Mouse (Mus musculus): ENCODE data around the gene Nav1. TPM values are rescaled to one million over a fixed set of nuclear protein-coding genes. Genes with fewer than 3 reads are reported as not detected.

The Nav1 gene
- polyA plus RNA-seq, 1 experiment from 2014 or later = 18.0 TPM

DNA sequence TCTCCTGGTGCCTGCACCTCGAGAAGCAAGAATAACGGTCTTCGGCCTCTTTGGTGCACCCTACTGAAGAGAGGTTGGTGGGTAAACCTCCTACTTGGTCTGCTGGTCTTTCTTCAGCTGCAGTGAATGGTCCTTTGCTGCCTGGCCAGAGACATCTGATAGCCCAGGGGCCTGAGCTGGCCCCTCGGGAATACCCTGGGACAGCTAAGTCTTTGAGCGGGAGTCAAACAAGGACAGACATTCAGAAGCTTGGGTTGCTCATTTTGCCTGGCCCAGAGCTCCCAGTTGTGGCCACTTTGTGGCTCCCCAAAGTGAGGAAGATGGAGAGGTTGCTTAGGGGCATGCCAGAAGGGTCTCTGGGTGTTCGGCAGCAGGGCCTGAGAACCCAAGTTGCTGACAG is 89.6 kb downstream of the Nav1 start:
- 81% methylated on average over 6 of the region's 6 CpGs for WGBS
- no peak for DNase-seq (ENCODE audit: low spot score)
- peaks cover 28% of the 10 kb centered on the region for H3K4me1 ChIP-seq (ENCODE audit: control insufficient read depth, insufficient read depth, low read length)

DNA sequence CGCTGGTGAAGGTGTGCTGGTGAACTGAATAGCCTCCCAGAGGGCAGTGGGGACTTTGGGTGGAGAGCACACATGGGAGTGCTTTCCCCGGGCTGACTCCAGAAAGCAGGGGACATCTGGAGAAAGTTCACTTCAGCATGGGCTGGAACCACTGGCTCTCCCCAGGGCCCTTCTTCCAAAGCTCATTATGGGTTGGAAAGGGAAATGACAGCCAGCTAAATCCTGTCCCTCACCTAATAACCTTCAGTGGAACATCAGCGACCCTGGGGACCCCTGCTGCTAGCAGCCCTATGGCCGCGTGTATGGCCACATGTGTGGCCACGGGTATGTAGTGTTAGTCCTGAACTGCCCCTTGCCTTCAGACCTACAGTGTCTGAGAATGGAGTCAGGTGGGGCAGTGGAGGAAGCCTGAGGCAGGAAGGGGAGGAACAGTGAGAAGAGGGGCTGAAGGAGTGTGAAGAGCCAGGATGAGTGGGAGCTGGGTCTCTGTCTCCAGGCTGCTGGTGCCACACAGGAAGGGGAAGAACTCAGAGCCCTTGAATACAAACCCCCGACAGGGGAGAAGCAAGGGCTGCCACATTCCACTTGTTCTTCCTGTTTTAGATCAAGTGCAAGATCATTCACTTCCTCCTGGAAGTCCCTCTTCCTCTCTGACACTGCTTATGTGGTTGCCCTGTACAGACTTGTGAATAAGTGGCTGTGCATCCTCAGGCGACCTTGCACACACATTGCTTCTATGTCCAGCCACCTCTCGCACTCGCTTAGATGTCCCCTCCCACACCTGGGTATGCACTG is 90.4 kb downstream of the Nav1 start:
- Histone ChIP-seq H3K36me3 (ENCODE audit: control insufficient read depth, insufficient read depth, low read length) (no peaks in the 10 kb centered on the region), H3K27me3 (replicated peaks; ENCODE audit: control insufficient read depth, insufficient read depth, low read length) (no peaks in the 10 kb centered on the region), H3K27ac (replicated peaks; ENCODE audit: low read depth, low read length) (no peak overlapping the region), H3K4me2 (ENCODE audit: low read depth, low read length) (no peak overlapping the region), H3K9ac (ENCODE audit: low read depth, low read length) (no peak overlapping the region), H3K4me3 (ENCODE audit: low read depth, low read length) (no peak overlapping the region), H3K4me1 (ENCODE audit: control insufficient read depth, insufficient read depth, low read length) (peaks cover 28% of the 10 kb centered on the region), H3K9me3 (ENCODE audit: control insufficient read depth, low read length) (0 out of 2 replicates have a peak, but pooled peaks cover 2% of the 10 kb centered on the region)
- ATAC-seq (ENCODE audit: low read depth) (no peak), DNase-seq (ENCODE audit: low spot score) (no peak)
- WGBS = 58% methylated on average over 10 of the region's 10 CpGs

More for the DNA sequence above, 89.6 kb downstream of the Nav1 start:
- H3K9me3 ChIP-seq (ENCODE audit: control insufficient read depth, low read length) = 0 out of 2 replicates have a peak, but pooled peaks cover 4% of the 10 kb centered on the region
- H3K36me3 ChIP-seq (ENCODE audit: control insufficient read depth, insufficient read depth, low read length) = no peaks in the 10 kb centered on the region
- no peak overlapping the region for H3K4me3 ChIP-seq (ENCODE audit: low read depth, low read length)
- no peak overlapping the region for H3K9ac ChIP-seq (ENCODE audit: low read depth, low read length)
- no peaks in the 10 kb centered on the region for H3K27me3 ChIP-seq (replicated peaks; ENCODE audit: control insufficient read depth, insufficient read depth, low read length)
- H3K27ac ChIP-seq (replicated peaks; ENCODE audit: low read depth, low read length) = no peak overlapping the region
- no peak for ATAC-seq (ENCODE audit: low read depth)
- no peak overlapping the region for H3K4me2 ChIP-seq (ENCODE audit: low read depth, low read length)

DNA sequence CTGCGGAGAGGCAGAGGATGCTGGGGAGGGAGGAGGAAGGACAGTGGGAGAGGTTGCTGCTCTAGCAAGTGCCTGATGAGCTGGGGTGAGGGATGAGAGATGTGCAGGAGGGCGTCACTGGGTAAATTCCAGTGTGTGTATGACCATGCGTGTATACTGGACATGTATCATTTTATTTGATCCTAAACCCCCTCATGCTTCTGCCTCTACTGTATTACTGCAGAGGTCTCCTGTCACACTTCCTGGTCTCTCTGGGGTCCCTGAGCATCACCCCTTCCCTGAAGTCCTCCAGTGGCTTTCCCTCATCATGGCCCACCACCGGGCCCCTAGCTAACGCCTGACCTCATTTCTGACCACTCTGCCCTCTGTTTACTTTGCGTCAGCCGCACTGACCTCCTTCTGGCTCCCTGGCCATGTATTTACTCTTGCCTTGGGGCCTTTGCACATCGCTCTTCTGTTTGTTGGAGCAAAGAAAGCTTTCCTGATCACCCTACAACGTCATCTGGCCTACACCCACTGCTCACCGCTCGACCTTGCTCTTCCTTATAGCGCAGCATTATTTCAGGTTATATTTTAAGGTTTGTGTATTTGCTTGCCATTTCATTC is 91.4 kb downstream of the Nav1 start:
- ATAC-seq (ENCODE audit: low read depth) (no peak), DNase-seq (ENCODE audit: low spot score) (no peak)
- Histone ChIP-seq H3K4me2 (ENCODE audit: low read depth, low read length) (no peak overlapping the region), H3K4me1 (ENCODE audit: control insufficient read depth, insufficient read depth, low read length) (peaks cover 34% of the 10 kb centered on the region), H3K36me3 (ENCODE audit: control insufficient read depth, insufficient read depth, low read length) (no peaks in the 10 kb centered on the region), H3K27ac (replicated peaks; ENCODE audit: low read depth, low read length) (no peak overlapping the region), H3K27me3 (replicated peaks; ENCODE audit: control insufficient read depth, insufficient read depth, low read length) (0 out of 2 replicates have a peak, but pooled peaks cover 4% of the 10 kb centered on the region), H3K9me3 (ENCODE audit: control insufficient read depth, low read length) (no peaks in the 10 kb centered on the region), H3K4me3 (ENCODE audit: low read depth, low read length) (no peak overlapping the region), H3K9ac (ENCODE audit: low read depth, low read length) (no peak overlapping the region)
- 67% methylated on average over 12 of the region's 12 CpGs for WGBS

DNA sequence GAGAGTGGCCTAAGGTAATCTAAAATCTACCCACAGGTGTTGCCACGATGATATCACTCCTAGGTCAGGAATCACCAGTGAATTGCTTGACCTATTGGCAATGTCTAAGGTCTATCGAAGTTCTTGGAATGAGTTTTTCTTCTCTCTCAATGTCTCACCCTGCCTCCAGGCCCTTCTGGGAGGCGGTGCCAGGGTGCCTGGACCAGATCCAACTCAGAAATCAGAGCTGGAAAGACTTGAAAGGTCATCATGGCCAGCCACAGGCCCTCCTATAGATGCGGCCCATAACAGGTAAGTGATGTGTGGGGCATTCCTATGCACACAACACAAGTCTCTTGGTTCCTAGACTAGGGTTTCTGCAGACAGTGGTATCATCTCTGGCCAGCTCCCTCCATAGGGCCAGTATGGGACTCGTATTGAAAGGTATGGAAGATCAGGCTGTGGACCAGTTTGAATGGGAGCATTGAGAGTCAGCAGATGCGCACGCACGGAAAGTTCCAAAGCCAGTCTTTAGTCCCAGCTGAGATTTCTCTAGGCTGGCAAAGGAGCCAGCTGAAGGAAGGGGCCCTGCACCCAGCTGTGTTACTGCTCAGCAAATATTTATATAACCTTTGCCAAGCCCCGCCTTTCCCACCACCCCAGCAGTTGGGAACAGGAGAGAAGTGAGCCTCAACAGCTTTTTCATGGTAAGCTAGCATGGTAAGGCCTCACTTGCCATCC is 92.0 kb downstream of the Nav1 start:
- no peak overlapping the region for H3K4me2 ChIP-seq (ENCODE audit: low read depth, low read length)
- WGBS = 59% methylated on average over 9 of the region's 9 CpGs
- no peak overlapping the region for H3K27ac ChIP-seq (replicated peaks; ENCODE audit: low read depth, low read length)

DNA sequence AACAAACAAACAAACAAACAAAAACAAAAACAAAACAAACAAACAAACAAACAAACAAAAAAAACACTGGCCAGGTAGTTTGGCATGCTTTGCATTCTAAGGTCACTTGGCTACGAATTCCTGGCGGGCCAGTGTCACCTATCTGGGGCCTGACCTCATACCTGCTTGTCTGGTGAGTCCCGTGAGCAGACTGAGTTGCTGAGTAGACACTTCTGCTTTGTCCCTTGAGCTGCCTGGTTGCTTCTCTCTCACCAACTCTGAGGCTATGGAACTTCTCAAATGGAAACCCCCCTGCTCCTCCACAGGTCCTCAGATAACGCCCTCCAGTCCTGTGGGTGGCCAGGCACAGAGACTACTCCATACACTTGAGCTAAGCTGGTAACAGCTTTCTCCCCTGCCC is 93.0 kb downstream of the Nav1 start:
- Histone ChIP-seq H3K9ac (ENCODE audit: low read depth, low read length) (no peak overlapping the region), H3K4me1 (ENCODE audit: control insufficient read depth, insufficient read depth, low read length) (peaks cover 40% of the 10 kb centered on the region)
- WGBS = 82% methylated on average over 4 of the region's 4 CpGs

More for the DNA sequence above, 92.0 kb downstream of the Nav1 start:
- 0 out of 2 replicates have a peak, but pooled peaks cover 4% of the 10 kb centered on the region for H3K27me3 ChIP-seq (replicated peaks; ENCODE audit: control insufficient read depth, insufficient read depth, low read length)
- ATAC-seq (ENCODE audit: low read depth) (no peak), DNase-seq (ENCODE audit: low spot score) (peak; percentile 67)
- no peaks in the 10 kb centered on the region for H3K9me3 ChIP-seq (ENCODE audit: control insufficient read depth, low read length)
- no peaks in the 10 kb centered on the region for H3K36me3 ChIP-seq (ENCODE audit: control insufficient read depth, insufficient read depth, low read length)
- no peak overlapping the region for H3K9ac ChIP-seq (ENCODE audit: low read depth, low read length)
- H3K4me3 ChIP-seq (ENCODE audit: low read depth, low read length) = no peak overlapping the region
- peaks cover 38% of the 10 kb centered on the region for H3K4me1 ChIP-seq (ENCODE audit: control insufficient read depth, insufficient read depth, low read length)

DNA sequence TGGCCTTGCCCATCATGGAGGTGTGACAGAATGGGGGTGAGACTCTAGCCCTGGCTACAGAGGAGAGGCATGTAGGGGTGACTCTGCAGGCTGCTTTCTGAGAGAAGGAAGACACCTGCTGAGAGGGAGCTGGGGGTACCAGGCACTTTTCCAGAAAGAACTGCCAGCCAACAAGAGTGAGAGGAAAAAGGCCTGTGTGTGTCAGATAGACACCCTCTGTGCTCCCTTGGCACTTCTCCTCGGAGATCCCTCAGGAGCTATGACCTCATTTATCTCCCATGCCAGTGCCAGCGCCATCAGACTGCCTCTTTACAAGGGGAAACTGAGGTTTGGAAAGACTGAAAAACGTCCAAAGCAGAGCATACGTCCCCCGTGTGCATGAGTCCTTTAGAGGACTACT is 93.6 kb downstream of the Nav1 start:
- no peak for ATAC-seq (ENCODE audit: low read depth)
- H3K36me3 ChIP-seq (ENCODE audit: control insufficient read depth, insufficient read depth, low read length) = no peaks in the 10 kb centered on the region
- no peaks in the 10 kb centered on the region for H3K9me3 ChIP-seq (ENCODE audit: control insufficient read depth, low read length)
- 0 out of 2 replicates have a peak, but pooled peaks cover 4% of the 10 kb centered on the region for H3K27me3 ChIP-seq (replicated peaks; ENCODE audit: control insufficient read depth, insufficient read depth, low read length)
- DNase-seq (ENCODE audit: low spot score) = no peak
- H3K4me1 ChIP-seq (ENCODE audit: control insufficient read depth, insufficient read depth, low read length) = peaks cover 45% of the 10 kb centered on the region
- WGBS = 60% methylated on average over 5 of the region's 5 CpGs
- H3K9ac ChIP-seq (ENCODE audit: low read depth, low read length) = no peak overlapping the region
- no peak overlapping the region for H3K27ac ChIP-seq (replicated peaks; ENCODE audit: low read depth, low read length)
- H3K4me2 ChIP-seq (ENCODE audit: low read depth, low read length) = no peak overlapping the region
- H3K4me3 ChIP-seq (ENCODE audit: low read depth, low read length) = no peak overlapping the region

More for the DNA sequence above, 93.0 kb downstream of the Nav1 start:
- H3K4me2 ChIP-seq (ENCODE audit: low read depth, low read length) = no peak overlapping the region
- H3K9me3 ChIP-seq (ENCODE audit: control insufficient read depth, low read length) = no peaks in the 10 kb centered on the region
- no peak for ATAC-seq (ENCODE audit: low read depth)
- no peaks in the 10 kb centered on the region for H3K36me3 ChIP-seq (ENCODE audit: control insufficient read depth, insufficient read depth, low read length)
- 0 out of 2 replicates have a peak, but pooled peaks cover 4% of the 10 kb centered on the region for H3K27me3 ChIP-seq (replicated peaks; ENCODE audit: control insufficient read depth, insufficient read depth, low read length)
- H3K27ac ChIP-seq (replicated peaks; ENCODE audit: low read depth, low read length) = no peak overlapping the region
- no peak overlapping the region for H3K4me3 ChIP-seq (ENCODE audit: low read depth, low read length)
- no peak for DNase-seq (ENCODE audit: low spot score)

DNA sequence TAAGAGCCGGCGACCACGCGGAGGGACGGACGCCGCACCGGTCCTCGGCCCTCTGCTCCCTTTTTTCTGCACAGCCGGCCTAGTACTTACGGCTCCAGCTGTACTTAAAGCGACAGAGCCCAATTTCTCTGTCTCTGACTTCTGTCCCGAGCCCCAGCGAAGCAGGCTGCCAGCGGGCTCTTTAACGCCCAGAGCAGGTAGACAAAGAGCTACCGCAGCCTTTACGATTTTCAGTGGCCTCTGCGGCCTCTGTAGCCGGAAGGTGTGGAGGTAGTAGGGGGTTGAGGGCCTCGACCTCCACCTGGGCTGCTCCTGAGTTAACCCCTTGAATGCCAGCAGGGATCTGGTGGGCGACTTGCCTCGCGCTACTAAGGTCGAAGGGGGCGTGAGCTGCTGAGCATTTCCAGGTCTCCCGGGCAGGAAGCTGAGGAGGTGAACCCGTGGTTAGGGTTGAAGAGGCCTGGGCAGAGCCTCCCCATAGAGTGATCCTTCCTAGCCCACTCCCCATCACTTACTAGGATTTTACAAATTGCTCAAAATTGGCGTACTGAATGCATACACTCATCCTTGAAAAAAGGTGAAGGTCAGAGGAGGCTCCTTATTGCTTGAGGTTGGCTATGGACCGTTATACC is 96.6 kb downstream of the Nav1 start:
- WGBS = 1% methylated on average over 25 of the region's 30 CpGs
- DNase-seq (ENCODE audit: low spot score) (peak; percentile 90), ATAC-seq (ENCODE audit: low read depth) (peak; percentile 74)
- H3K4me3 ChIP-seq (ENCODE audit: low read depth, low read length) = peak overlapping the region; percentile 50
- H3K4me2 ChIP-seq (ENCODE audit: low read depth, low read length) = peak overlapping the region; percentile 97
- 0 out of 2 replicates have a peak, but pooled peaks cover 4% of the 10 kb centered on the region for H3K27me3 ChIP-seq (replicated peaks; ENCODE audit: control insufficient read depth, insufficient read depth, low read length)
- no peaks in the 10 kb centered on the region for H3K9me3 ChIP-seq (ENCODE audit: control insufficient read depth, low read length)
- peaks cover 42% of the 10 kb centered on the region for H3K4me1 ChIP-seq (ENCODE audit: control insufficient read depth, insufficient read depth, low read length)
- no peaks in the 10 kb centered on the region for H3K36me3 ChIP-seq (ENCODE audit: control insufficient read depth, insufficient read depth, low read length)
- H3K27ac ChIP-seq (replicated peaks; ENCODE audit: low read depth, low read length) = no peak overlapping the region
- peak overlapping the region; percentile 67 for H3K9ac ChIP-seq (ENCODE audit: low read depth, low read length)
